Mouse (Mus musculus): ENCODE measurements around the gene Mob3b. TPM values are rescaled to one million over a fixed set of nuclear protein-coding genes. Genes with fewer than 3 reads are reported as not detected.

Gene Mob3b
- polyA plus RNA-seq, 1 experiment from 2014 or later, result 9.7 TPM

DNA sequence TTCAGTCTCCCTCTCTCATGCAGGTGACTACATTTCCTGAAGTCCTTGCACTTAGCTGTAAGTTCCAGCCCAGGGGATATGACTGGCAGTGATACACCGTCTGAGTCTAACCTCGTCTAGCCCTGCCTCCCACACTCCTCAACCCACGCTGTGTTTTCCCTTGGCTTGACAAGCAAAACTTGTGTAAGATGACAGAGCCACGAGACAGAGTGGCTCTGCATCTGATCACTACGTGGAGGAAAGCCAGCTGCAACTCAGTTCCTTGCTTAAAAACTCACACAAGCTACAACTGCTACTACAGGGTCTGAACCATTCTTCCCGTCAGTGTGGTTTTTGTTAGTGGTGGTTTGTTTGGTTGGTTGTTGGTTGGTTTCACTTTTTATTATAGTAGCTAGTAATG lies 17.0 kb downstream of the Mob3b start:
- no peaks in the 10 kb centered on the region for H3K27me3 ChIP-seq (ENCODE audit: control insufficient read depth, insufficient read depth, low read length)
- no peaks in the 10 kb centered on the region for H3K36me3 ChIP-seq (ENCODE audit: control insufficient read depth, insufficient read depth, low read length)
- H3K4me3 ChIP-seq (ENCODE audit: low read depth, low read length), result no peak overlapping the region
- no peak overlapping the region for H3K4me2 ChIP-seq (ENCODE audit: low read depth, severe bottlenecking)
- no peaks in the 10 kb centered on the region for H3K9me3 ChIP-seq (ENCODE audit: control insufficient read depth, low read length)
- 84% methylated on average over 6 of the region's 6 CpGs for WGBS
- no peak overlapping the region for H3K27ac ChIP-seq (replicated peaks; ENCODE audit: low read depth, low read length)
- H3K4me1 ChIP-seq (ENCODE audit: control insufficient read depth, insufficient read depth, low read length), result no peaks in the 10 kb centered on the region; the same call in 1 of the 2 replicates
- DNase-seq (ENCODE audit: low spot score), result no peak
- ATAC-seq (ENCODE audit: insufficient number of reproducible peaks, low FRiP score, low TSS enrichment, low read depth), result no peak
- H3K9ac ChIP-seq (ENCODE audit: low read length), result no peak overlapping the region

- no peak overlapping the region for H3K4me2 ChIP-seq (ENCODE audit: low read depth, severe bottlenecking)
- 33% methylated on average over 6 of the region's 6 CpGs for WGBS
- no peak overlapping the region for H3K27ac ChIP-seq (replicated peaks; ENCODE audit: low read depth, low read length)
- H3K4me1 ChIP-seq (ENCODE audit: control insufficient read depth, insufficient read depth, low read length), result no peaks in the 10 kb centered on the region; the same call in 1 of the 2 replicates
- no peak for DNase-seq (ENCODE audit: low spot score)
- H3K27me3 ChIP-seq (ENCODE audit: control insufficient read depth, insufficient read depth, low read length), result no peaks in the 10 kb centered on the region
- ATAC-seq (ENCODE audit: insufficient number of reproducible peaks, low FRiP score, low TSS enrichment, low read depth), result no peak
- H3K9me3 ChIP-seq (ENCODE audit: control insufficient read depth, low read length), result no peaks in the 10 kb centered on the region
- no peak overlapping the region for H3K4me3 ChIP-seq (ENCODE audit: low read depth, low read length)
- no peak overlapping the region for H3K9ac ChIP-seq (ENCODE audit: low read length)
- no peaks in the 10 kb centered on the region for H3K36me3 ChIP-seq (ENCODE audit: control insufficient read depth, insufficient read depth, low read length)
Observed at GRCm38 (mm10) chr4:35138077-35138476, 19.2 kb downstream of the Mob3b start.

GRCm38 (mm10) chr4:35136996-35137395 lies 20.3 kb downstream of the Mob3b start:
- Histone ChIP-seq H3K9me3 (ENCODE audit: control insufficient read depth, low read length) (no peaks in the 10 kb centered on the region), H3K27ac (replicated peaks; ENCODE audit: low read depth, low read length) (no peak overlapping the region), H3K4me3 (ENCODE audit: low read depth, low read length) (no peak overlapping the region), H3K4me1 (ENCODE audit: control insufficient read depth, insufficient read depth, low read length) (no peaks in the 10 kb centered on the region; the same call in 1 of the 2 replicates), H3K4me2 (ENCODE audit: low read depth, severe bottlenecking) (no peak overlapping the region), H3K9ac (ENCODE audit: low read length) (no peak overlapping the region), H3K27me3 (ENCODE audit: control insufficient read depth, insufficient read depth, low read length) (no peaks in the 10 kb centered on the region), H3K36me3 (ENCODE audit: control insufficient read depth, insufficient read depth, low read length) (no peaks in the 10 kb centered on the region)
- no peak for DNase-seq (ENCODE audit: low spot score)
- WGBS, result 91% methylated on average over 8 of the region's 8 CpGs
- ATAC-seq (ENCODE audit: insufficient number of reproducible peaks, low FRiP score, low TSS enrichment, low read depth), result no peak

DNA sequence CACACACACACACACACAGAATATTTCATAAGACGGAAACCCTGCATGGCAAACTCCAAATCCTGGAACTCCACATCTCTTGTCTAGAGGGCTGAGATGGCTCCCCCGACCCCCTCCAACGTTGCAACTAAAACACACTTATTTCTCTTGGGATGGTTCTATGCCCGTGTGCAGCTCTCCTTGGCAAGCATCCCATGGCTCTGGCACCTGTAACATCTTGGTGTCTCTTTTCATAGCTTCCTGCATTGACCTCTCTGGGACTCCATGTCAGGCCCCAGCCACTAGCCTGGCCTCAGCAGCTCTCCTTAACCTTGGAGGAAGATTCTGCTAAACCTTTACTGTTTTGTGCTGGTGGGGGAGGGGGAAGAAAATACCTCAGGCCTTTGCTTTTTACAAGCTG lies 21.5 kb downstream of the Mob3b start:
- H3K36me3 ChIP-seq (ENCODE audit: control insufficient read depth, insufficient read depth, low read length), result no peaks in the 10 kb centered on the region
- no peaks in the 10 kb centered on the region; the same call in 1 of the 2 replicates for H3K4me1 ChIP-seq (ENCODE audit: control insufficient read depth, insufficient read depth, low read length)
- DNase-seq (ENCODE audit: low spot score) (no peak), ATAC-seq (ENCODE audit: insufficient number of reproducible peaks, low FRiP score, low TSS enrichment, low read depth) (no peak)
- H3K4me2 ChIP-seq (ENCODE audit: low read depth, severe bottlenecking), result no peak overlapping the region
- H3K4me3 ChIP-seq (ENCODE audit: low read depth, low read length), result no peak overlapping the region
- no peak overlapping the region for H3K9ac ChIP-seq (ENCODE audit: low read length)
- H3K27me3 ChIP-seq (ENCODE audit: control insufficient read depth, insufficient read depth, low read length), result no peaks in the 10 kb centered on the region
- 84% methylated on average over 4 of the region's 4 CpGs for WGBS
- no peaks in the 10 kb centered on the region for H3K9me3 ChIP-seq (ENCODE audit: control insufficient read depth, low read length)
- no peak overlapping the region for H3K27ac ChIP-seq (replicated peaks; ENCODE audit: low read depth, low read length)

- H3K9me3 ChIP-seq (ENCODE audit: control insufficient read depth, low read length), result no peaks in the 10 kb centered on the region
- ATAC-seq (ENCODE audit: insufficient number of reproducible peaks, low FRiP score, low TSS enrichment, low read depth), result no peak
- no peaks in the 10 kb centered on the region for H3K36me3 ChIP-seq (ENCODE audit: control insufficient read depth, insufficient read depth, low read length)
- H3K4me1 ChIP-seq (ENCODE audit: control insufficient read depth, insufficient read depth, low read length), result no peaks in the 10 kb centered on the region; the same call in 1 of the 2 replicates
- no peak overlapping the region for H3K4me3 ChIP-seq (ENCODE audit: low read depth, low read length)
- no peak overlapping the region for H3K4me2 ChIP-seq (ENCODE audit: low read depth, severe bottlenecking)
- no peaks in the 10 kb centered on the region for H3K27me3 ChIP-seq (ENCODE audit: control insufficient read depth, insufficient read depth, low read length)
- WGBS, result 76% methylated on average over 15 of the region's 15 CpGs
- no peak for DNase-seq (ENCODE audit: low spot score)
- H3K9ac ChIP-seq (ENCODE audit: low read length), result no peak overlapping the region
- H3K27ac ChIP-seq (replicated peaks; ENCODE audit: low read depth, low read length), result no peak overlapping the region
Observed at GRCm38 (mm10) chr4:35134846-35135611, 22.3 kb downstream of the Mob3b start.

DNA sequence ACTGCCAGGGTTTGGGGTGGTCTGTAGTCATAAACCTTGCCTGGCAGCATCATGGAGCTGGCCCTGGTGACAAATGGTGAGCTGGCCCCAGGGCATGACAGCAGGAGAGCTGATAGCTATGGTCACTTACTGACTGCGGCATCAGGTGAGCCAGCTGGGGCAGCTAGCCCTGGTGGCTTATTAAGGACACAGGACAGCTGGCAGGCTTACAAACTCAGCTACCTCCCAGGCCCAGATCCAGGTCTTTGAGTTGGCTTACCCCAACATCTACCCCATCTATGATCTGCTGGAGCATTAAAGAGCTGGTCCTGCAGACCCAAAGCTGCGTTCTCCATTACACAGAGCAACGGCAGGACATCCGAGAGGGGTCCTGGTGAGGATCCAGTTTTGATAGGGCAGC lies 23.9 kb downstream of the Mob3b start:
- 76% methylated on average over 4 of the region's 4 CpGs for WGBS
- H3K4me3 ChIP-seq (ENCODE audit: low read depth, low read length), result no peak overlapping the region

GRCm38 (mm10) chr4:35131592-35131991 lies 25.7 kb downstream of the Mob3b start:
- WGBS, result 88% methylated on average over 4 of the region's 4 CpGs
- Histone ChIP-seq H3K27me3 (ENCODE audit: control insufficient read depth, insufficient read depth, low read length) (no peaks in the 10 kb centered on the region), H3K36me3 (ENCODE audit: control insufficient read depth, insufficient read depth, low read length) (no peaks in the 10 kb centered on the region), H3K4me2 (ENCODE audit: low read depth, severe bottlenecking) (no peak overlapping the region), H3K4me1 (ENCODE audit: control insufficient read depth, insufficient read depth, low read length) (no peaks in the 10 kb centered on the region; the same call in 1 of the 2 replicates), H3K4me3 (ENCODE audit: low read depth, low read length) (no peak overlapping the region), H3K9me3 (ENCODE audit: control insufficient read depth, low read length) (no peaks in the 10 kb centered on the region), H3K9ac (ENCODE audit: low read length) (no peak overlapping the region), H3K27ac (replicated peaks; ENCODE audit: low read depth, low read length) (no peak overlapping the region)
- ATAC-seq (ENCODE audit: insufficient number of reproducible peaks, low FRiP score, low TSS enrichment, low read depth), result no peak
- DNase-seq (ENCODE audit: low spot score), result no peak

More for the DNA sequence above, 23.9 kb downstream of the Mob3b start:
- H3K9me3 ChIP-seq (ENCODE audit: control insufficient read depth, low read length), result no peaks in the 10 kb centered on the region
- H3K4me1 ChIP-seq (ENCODE audit: control insufficient read depth, insufficient read depth, low read length), result no peaks in the 10 kb centered on the region; the same call in 1 of the 2 replicates
- DNase-seq (ENCODE audit: low spot score) (no peak), ATAC-seq (ENCODE audit: insufficient number of reproducible peaks, low FRiP score, low TSS enrichment, low read depth) (no peak)
- H3K9ac ChIP-seq (ENCODE audit: low read length), result no peak overlapping the region
- H3K36me3 ChIP-seq (ENCODE audit: control insufficient read depth, insufficient read depth, low read length), result no peaks in the 10 kb centered on the region
- no peak overlapping the region for H3K27ac ChIP-seq (replicated peaks; ENCODE audit: low read depth, low read length)
- H3K4me2 ChIP-seq (ENCODE audit: low read depth, severe bottlenecking), result no peak overlapping the region
- no peaks in the 10 kb centered on the region for H3K27me3 ChIP-seq (ENCODE audit: control insufficient read depth, insufficient read depth, low read length)

DNA sequence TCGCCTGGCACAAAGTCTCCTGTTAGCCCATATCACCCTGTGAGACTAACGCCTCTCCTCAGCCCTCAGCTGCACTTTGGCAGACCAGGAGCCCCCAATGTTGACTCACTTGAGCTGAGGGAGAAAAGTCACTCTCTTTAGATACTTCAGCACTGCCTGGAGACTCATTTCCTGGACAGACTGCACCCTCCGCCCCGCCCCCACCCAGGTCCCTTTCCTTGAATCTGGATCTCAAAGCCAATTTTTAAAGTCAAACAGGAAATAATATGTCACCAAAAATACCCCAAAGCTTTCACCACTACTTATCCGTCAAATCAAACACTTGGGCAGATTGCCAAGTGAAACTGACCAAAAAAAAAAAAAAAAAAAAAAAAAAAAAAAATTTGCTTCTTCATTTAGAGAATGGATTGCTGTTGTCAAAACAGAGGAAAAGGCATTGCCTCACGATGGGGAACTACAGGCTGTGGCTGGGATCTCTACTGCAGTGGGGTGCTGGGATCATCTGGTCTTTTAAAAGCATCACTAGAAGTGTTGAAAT lies 26.8 kb downstream of the Mob3b start:
- Histone ChIP-seq H3K9ac (ENCODE audit: low read length) (no peak overlapping the region), H3K4me1 (ENCODE audit: control insufficient read depth, insufficient read depth, low read length) (no peaks in the 10 kb centered on the region), H3K4me3 (ENCODE audit: low read depth, low read length) (no peak overlapping the region), H3K9me3 (ENCODE audit: control insufficient read depth, low read length) (no peaks in the 10 kb centered on the region), H3K36me3 (ENCODE audit: control insufficient read depth, insufficient read depth, low read length) (no peaks in the 10 kb centered on the region), H3K27me3 (ENCODE audit: control insufficient read depth, insufficient read depth, low read length) (no peaks in the 10 kb centered on the region), H3K27ac (replicated peaks; ENCODE audit: low read depth, low read length) (no peak overlapping the region), H3K4me2 (ENCODE audit: low read depth, severe bottlenecking) (no peak overlapping the region)
- 65% methylated on average over 6 of the region's 6 CpGs for WGBS
- ATAC-seq (ENCODE audit: insufficient number of reproducible peaks, low FRiP score, low TSS enrichment, low read depth) (no peak), DNase-seq (ENCODE audit: low spot score) (no peak)
